Mouse (Mus musculus) erythroblast, embryonic 14.5 days (primary cell): ENCODE data around the gene Hcn2.

Experiments used
- GATA1 ChIP-seq: IDR thresholded peaks from 2 replicates; pipeline ENCODE4 v1.6.1; 2012; ENCODE audit warnings: low read length, inconsistent platforms, mixed read lengths
- TAL1 ChIP-seq: IDR thresholded peaks from 3 replicates; pipeline ENCODE4 v1.6.1; 2012; ENCODE audit warnings: low read length, inconsistent platforms, mixed read lengths

DNA sequence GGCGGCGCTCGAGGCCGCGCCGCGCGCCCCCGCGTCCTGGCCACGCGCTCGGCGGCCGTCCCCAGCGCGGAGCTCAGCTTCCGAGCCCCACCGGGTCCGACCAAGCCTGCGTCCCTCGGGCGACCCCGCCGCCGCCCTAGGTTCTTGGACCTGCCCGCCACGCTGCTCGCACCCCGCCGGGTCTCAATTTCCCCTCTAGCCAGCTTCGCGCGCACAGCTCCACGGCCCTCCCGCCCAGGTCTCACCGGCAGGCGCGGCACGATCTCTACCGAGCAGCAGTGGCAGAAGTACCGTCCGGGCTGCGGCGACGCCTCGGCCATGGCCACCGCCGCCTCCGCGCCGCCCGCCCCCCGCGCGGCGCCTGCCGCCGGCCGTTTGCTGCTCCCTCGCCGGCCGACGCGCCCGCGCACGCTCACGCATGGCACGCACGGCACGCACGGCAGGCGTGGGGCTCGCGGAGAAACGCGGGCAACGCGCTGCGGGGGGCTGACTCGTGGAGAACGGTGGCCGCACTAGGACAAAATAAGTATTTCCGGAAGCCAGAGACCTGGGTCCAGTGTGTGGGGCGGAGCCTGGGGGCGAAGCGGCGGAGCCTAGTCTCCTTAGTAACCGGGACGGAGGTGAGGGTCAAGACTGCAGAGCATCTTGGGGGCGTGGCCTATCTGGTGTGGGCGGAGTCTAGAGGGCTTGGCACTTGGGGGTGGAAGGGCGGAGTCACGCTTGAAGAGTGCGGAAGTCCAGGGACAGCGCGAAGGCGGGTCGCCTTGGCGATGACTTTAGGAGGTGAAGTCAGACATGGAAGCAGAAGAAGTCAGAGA, 50.3 kb downstream of the Hcn2 start, which contains the start of gene Rnf126:
- TF ChIP-seq GATA1 (no peak), TAL1 (no peak)
